14 mouse cellular contexts compared by ENCODE assay signal in the genomic region with DNA sequence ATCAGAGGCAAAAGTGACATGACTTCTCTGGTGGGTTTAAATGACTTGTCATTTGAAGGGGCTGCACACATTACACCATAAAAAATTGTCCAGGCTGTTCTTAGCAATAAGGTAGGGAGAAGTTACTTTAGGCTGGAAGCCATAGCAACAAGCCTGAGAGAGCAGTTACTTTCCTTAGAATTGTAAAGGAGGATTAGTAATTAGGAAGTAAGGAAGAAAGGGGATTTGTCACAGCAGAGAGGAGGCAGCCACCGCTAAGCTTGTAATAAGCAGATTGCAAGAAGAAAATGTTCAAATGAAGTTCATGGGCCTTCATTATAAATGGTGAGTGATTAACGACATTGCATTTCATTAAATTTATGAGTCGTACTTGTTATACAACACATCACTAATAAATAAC.
"Had no signal": no experiment of that assay in that cellular context is flagged by ENCODE, and none has a peak within 500 bp of the region (broad histone marks: within the 10 kb centered on the region; RNA-seq: fewer than 3 reads in every experiment).

No protein-coding gene starts in this region.

- H3K36me3 ChIP-seq: kidney, embryonic 15.5 days; limb, embryonic 15.5 days; liver, embryonic 12.5 days; lung, embryonic 15.5 days; neural tube, embryonic 13.5 days had no signal

- H3K27ac ChIP-seq: kidney, embryonic 15.5 days; limb, embryonic 15.5 days; liver, embryonic 12.5 days; lung, embryonic 15.5 days; neural tube, embryonic 13.5 days had no signal

- H3K4me1 ChIP-seq: kidney, embryonic 15.5 days; limb, embryonic 15.5 days; liver, embryonic 12.5 days; lung, embryonic 15.5 days had no signal

- H3K4me2 ChIP-seq: kidney, embryonic 15.5 days; limb, embryonic 15.5 days; liver, embryonic 12.5 days; lung, embryonic 15.5 days; neural tube, embryonic 13.5 days had no signal

- H3K27me3 ChIP-seq: kidney, embryonic 15.5 days; limb, embryonic 15.5 days; liver, embryonic 12.5 days; lung, embryonic 15.5 days; neural tube, embryonic 13.5 days had no signal

- ATAC-seq: liver, embryonic 12.5 days had no signal

- DNase-seq: kidney, adult 2 months; kidney, postnatal 14 days; layer of hippocampus, postnatal 36 days; lung, postnatal 14 days; retina, postnatal 1 day; right cerebral cortex, postnatal 4 days; spleen, adult 18-20 months; thymus, adult 2 months; thymus, postnatal 25 days had no signal

- H3K9ac ChIP-seq: kidney, embryonic 15.5 days; limb, embryonic 15.5 days; liver, embryonic 12.5 days; lung, embryonic 15.5 days; neural tube, embryonic 13.5 days had no signal

- H3K9me3 ChIP-seq: kidney, embryonic 15.5 days; limb, embryonic 15.5 days; liver, embryonic 12.5 days; lung, embryonic 15.5 days; neural tube, embryonic 13.5 days had no signal

- H3K4me3 ChIP-seq: kidney, embryonic 15.5 days; limb, embryonic 15.5 days; liver, embryonic 12.5 days; lung, embryonic 15.5 days; neural tube, embryonic 13.5 days had no signal
